Mouse (Mus musculus): ENCODE measurements at regions not wholly inside any gene's neighbourhood (a gene's known extent, or its start where the extent isn't known, plus 50 kb on each side); places are given as distances from the start of the nearest gene placed in this dataset.

DNA sequence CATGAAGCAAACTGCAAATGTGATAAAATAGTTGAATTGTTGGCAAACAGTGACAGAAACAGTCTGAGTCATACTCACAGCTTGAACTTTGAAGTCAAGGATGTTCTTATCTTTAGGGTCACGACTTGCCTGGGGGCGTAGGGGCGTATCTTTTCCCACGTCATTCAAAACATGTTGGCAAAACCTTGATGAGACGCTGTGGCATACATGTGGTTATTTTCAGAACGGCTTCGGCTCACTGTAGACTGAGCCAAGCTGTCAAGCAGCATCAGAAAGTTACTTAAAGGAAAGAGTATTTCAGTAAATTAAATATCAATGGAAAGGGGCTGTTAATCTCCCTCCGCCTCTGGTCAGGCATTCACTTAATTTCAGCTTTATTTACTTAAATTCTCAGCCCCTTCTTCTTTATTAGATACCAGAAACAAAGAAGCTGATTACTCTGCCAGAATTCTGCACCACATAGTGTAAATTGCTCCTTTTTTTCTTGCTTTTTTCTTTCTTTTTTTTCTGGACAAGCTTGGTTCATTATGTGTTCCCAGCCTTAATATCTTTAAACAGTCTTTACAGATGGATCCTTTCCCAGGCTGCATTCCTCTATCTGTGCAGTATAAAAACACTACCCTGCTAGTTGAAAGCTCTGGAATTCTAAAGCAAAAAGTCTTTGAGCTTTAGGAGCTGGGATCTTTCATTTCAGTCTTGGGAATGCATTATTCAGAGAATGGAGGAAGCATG, 302.9 kb upstream of the Epha3 start:
- no peak for DNase-seq

DNA sequence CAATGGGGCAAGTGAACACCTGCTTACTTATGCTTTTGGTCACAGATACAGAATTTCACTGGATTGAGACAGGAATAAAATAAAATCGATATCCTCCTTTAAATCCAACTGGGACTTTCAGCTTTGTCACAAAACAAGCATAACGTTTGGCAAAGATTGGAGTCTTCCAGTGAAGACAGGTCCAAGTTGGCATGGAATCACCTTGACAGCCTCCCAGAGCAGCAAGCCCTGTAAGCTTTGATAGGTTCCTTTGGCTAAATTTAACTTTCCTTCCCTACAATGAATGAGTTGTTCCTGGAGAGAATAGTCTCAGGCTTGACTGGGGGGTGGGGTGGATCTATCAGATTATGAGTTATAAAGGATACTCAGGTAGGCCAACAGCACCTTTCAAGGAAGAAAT, 302.1 kb upstream of the Epha3 start:
- no peak for DNase-seq

DNA sequence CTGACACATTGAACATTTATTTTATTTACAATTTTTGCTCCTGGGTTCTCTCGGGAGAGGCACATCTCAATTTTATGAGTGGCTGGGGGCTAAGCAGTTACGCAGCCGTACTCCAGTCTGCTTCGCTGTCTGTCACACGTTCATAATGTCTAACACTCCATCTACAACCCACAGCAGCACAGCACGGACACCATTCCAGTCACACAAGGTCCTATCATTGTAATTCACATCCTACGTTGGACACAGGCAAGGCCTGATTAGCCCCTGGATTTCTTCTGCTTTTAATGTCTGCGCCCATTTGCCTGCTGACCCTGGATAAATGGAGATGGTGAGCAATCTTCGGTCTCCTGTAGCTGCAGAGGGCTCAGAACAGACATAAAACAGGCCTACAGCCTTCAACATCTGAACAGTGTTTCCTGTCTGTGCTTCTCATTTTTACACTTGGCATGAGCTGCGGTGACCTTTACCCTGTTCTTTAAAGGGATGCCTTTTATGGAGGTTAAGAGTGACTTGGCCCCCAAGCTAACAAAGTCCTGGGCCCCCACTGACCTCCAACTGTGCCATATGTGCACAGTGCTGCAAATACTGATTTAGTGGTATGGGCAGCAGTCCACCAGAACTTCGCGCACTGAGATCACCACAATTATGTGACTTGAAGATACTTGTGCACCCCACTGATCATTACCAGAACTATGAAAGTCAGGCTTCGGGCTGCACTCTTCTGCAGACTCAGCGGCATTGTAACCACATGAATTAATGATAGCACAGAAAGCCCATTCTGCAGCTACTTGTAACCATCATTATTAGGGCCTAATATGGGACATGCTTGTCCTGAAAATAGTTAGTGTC, 281.9 kb upstream of the Epha3 start:
- no peak for DNase-seq
